Mouse (Mus musculus) adrenal gland, adult (tissue): ENCODE measurements around the gene Pnrc1.

ENCODE experiments used
- DNase-seq, 2 experiments: peaks; one replicate each; pipeline ENCODE4 v3.0.0; 2022 to 2023; ENCODE audit warnings: low spot score in 1 of 2; ENCODE audit not compliant: inconsistent age in 2 of 2

The Pnrc1 gene

DNA sequence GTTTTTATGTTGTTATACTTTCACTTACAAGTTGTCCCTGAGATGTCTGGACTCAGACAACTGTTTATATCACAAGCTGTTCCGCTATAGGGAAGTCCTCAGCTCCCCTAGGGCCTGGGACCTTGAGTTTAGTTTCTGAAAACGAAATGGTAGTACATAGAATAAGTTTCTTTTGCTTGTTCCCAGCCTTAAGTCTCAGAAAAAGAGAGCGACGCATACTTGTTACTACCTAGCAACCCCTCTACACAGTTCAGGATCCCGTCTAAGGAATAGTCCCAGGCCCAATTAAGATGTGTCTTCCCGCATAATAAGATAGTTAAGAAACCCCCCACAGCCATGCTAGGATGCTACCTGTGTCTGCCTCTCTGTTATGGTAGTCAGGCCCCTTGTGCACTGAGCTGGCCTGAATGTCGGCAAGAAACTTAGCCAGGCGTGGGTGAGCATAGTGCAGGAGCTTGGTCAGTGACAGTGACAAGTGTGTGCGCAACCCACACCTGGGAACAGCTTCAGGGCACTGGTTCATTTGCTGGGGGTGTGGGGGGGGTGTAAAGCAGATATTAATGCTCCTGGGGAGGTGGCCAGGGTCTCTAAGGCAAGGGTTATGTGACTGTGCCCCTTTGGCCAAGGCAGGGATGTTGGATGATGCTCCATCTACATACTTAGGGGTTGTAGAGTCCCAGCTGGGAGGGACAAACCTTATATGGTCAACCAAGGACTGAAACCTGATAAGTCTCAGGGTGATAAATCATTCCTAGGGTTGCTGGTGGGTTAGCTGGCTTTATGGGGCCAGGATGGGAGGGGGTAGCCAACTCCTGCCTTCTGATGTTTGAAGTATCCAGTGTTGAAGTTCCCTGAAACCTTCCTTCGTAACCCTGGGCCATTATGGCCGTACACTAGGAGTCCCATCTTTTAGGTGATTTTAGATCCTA is 19.3 kb downstream of the Pnrc1 start:
- no peak for DNase-seq

DNA sequence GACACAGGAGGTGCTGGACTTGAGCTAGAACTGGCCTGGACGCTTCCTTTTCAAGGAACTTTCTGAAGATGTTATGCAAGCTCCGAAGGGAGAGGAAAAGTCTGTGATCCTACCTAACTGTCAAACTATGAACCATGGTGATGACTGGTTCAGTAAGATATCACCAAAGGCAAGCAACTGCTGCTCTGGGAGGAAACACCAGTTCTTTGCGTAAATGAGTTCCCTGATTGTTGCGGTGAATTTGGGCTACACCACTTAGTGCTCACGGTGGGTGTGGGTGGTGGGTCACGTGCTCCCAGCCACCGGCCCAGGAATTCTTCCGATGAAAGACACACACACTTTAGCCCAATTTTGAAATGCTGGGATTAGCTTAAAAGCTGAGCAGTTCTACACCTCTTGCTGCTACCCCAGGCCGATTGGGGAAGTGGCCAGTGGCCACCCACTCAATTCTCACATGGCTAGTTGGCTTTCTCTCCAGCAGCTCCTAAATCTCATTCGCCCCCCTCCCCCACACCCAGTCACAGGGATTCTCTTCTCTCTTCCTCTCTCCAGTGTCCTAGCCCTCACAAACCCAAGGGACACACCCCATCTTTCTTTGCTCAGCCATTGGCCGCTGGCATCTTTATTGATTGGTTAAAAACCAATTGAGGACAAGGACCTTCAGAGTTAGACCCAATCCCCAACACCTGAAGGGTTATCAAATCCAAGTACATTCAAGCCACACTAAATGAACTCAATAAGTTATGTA is 24.8 kb downstream of the Pnrc1 start:
- DNase-seq = no peak

GRCm38 (mm10) chr4:33262897-33263296 is 27.1 kb downstream of the Pnrc1 start:
- no peak for DNase-seq

GRCm38 (mm10) chr4:33261311-33261753 is 28.6 kb downstream of the Pnrc1 start:
- peak; percentile 96 to 99 for DNase-seq

GRCm38 (mm10) chr4:33260311-33260710 is 29.7 kb downstream of the Pnrc1 start:
- DNase-seq = peak in 1 of 2 experiments; percentile 62

DNA sequence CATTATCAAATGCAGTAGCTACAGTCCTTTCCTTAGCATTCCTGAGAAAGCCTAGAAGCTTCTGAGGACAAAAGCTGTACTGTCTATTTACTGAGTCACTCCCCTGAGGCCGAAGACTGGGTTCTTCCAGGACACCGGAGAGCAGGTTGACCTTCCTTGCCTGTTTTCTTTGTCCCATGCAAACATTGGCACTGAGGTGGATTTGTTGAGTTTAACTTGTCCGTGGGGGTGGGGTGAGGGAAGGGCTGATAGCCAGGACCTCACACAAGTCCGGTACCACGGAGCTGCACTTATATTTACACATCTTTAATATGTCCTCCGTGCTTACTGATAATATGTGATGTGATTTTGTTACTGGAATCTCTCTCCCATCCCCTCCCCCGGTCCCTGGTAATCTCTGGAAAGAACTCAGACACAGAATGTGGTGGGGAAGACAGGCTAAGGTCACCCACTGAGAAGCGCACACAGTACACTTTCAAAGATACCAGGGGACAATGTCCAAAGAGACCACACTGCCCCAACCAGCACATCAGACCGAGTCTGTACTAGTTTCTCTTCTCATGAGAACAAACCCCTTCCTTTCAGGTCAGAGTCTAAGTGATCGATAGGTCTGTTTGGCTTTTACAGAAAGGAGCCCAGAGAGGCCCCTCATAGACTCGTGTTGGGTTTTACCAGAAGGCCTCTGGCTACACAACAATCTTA is 32.5 kb downstream of the Pnrc1 start:
- DNase-seq = peak in 1 of 2 experiments; percentile 55

DNA sequence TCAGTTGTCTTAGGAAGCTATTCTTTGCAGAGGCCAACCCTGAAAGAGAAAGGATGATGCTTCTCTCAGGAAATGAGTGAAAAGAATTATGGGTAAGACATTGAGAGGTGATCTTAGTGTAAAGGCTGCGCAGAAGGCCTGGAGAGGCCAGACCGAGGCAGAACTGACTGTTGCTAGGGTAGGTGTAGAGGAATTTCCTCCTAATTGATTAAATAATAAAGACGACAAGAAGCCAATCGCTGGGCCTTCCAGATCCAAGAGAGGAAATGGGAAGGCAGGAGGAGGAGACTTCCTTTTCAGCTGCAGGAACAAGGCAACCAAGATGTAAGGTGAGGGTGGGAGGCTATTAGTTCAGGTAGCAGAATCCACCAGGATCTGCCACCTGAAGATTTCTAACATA is 35.3 kb downstream of the Pnrc1 start:
- no peak for DNase-seq

- no peak for DNase-seq
Measured at GRCm38 (mm10) chr4:33250867-33251266, 39.1 kb downstream of the Pnrc1 start.

DNA sequence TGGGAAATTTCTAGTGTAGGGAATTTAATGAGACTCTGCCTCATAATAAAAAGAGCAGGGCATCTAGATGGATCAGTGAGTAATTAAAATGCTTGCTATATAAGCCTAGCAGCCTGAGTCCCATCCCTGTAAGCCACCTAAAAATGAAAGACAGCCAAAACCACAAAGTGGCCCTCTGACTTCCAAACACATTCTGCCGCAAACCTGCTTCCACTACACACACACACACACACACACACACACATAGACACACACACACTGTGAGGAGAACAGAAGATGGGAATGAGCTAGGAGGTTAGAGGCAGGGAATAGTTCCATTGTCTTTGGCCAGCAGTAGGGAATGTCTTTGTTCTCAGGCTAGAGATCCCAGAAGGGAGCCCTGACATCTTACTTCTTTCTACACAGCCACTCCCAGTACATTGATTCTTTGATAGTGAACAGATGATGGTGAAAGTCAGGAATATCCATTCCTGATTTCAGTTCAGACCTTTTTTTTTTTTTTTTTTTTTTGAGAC is 40.2 kb downstream of the Pnrc1 start:
- no peak for DNase-seq

GRCm38 (mm10) chr4:33248915-33249314 is 41.0 kb downstream of the Pnrc1 start:
- no peak for DNase-seq

- DNase-seq = peak; percentile 99 to 100
Measured at GRCm38 (mm10) chr4:33248062-33248889, 41.7 kb downstream of the Pnrc1 start.

DNA sequence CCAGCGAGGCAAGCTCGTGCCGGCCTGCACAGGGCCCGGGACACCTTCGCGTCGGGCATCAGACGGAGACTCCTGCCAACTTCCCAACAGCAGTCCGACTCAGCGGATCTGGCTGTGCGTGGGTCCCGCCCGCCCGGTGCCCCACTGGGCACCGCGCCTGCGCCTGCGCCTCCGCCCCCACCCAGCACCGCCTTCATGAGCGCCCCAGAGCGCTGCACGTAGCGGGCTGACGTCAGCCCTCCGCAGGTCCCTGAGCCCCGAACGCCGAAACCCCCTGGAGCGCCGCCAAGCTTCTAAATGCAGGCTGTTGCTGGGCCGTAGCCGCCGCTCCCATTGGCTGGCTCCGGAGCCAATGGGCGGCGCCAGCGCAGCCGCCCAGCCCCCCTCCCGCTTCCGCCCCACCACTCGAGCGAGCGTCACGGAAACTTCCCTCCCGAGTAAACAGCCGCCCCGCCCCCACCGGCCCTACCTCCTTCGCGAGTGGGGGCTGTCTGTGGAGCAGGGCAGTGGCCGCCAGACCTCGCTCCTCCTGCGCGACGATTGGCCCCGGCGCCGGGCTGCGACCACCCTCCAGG is 42.4 kb downstream of the Pnrc1 start:
- peak; percentile 100 for DNase-seq

DNA sequence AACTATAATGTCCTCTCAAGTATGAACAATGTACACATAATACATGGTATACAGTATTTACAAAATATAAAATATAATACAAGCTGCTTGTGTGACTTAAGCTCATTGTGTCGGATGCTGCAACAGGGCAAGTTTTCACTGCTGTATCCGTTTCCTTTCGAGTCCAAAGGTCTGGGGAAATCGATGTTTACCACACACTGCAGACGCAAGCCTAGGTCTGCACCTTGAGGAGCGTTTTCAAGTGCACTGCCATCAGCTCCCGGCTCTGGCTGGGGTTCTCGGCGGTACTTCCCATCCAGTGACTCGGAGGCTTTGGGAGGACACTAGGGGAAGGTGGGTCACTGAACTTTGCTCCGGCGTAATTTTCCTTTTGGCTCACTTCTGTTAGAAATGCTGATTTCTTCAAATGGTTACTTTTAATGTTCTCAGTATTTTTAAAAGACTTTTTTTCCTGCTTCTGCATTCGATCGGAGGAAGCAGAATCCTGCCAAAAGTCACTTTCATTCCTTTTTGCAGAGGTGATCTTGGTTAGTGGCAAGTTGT is 44.0 kb downstream of the Pnrc1 start:
- peak; percentile 39 to 64 for DNase-seq

GRCm38 (mm10) chr4:33243921-33244320 is 46.0 kb downstream of the Pnrc1 start:
- DNase-seq = peak in 1 of 2 experiments; percentile 47

DNA sequence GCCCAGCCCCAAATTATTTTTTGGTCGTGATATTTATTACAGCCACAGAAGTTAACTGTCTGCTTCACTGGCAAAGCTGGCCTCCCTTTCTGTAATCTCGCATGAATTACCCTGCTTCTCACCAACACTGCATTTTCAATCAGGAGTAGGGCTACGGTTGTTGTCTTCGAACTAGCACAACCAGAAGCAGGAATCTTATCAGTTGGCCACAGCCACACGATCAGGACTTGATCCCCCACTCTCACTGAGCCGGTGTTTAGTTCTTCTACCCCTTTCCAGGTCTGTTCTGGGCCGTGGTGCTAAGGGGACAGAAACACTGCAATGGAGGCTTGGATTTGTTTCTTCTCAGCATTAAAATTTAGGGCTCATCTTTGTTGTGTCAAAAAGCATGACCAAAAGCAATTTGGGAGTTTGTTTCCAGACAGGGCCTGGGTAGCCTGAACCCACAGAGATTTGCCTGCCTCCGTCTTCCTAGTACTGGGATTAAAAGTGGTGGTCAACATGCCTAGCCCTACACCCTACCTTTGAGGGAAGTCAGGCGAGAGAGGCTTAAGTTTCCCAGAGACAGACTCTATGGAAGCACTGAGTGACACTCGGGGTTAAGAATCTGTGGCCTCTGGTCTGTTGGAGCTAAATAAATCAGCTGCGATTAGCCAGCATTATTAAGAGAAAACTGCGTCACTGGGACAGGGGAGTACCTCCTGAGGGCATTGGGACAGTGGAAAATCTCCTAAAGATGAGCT is 46.8 kb downstream of the Pnrc1 start:
- peak in 1 of 2 experiments; percentile 41 for DNase-seq

DNA sequence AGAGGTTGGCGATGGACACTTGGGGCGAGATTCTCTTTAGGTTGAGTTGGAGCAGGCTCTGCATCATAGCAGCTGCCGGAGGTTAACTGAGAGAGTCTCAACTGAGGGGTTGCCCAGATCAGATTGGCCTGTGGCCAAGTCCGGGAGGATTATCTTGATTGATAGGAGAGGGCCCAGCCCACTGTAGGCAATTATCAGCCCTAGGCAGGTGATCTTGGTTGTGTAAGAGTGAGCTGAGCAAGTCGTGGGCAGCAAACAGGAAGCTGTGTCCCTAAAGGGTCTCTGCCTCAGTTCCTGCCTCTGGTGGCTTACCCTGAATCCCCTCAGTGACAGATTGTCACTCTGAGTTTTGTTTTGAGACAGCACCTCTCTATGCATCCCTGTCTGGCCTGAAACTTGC is 47.4 kb downstream of the Pnrc1 start:
- DNase-seq = peak in 1 of 2 experiments; percentile 54

DNA sequence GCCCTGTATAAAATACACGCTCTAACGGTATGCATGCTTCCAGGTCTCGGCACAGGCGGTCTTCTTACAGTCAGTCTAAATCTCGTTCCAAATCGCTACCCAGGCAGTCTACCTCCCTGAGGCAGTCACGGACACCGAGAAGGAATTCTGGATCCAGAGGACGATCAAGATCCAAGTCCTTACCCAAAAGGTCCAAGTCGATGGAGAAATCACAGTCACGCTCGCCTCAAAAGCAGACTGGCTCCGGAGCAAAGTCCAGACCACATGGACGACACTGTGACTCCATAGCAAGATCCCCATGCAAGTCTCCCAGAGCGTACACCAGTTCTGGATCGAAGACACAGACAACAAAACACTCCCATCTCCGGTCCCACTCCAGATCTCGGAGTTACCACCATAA is 59.1 kb downstream of the Pnrc1 start:
- DNase-seq = no peak

DNA sequence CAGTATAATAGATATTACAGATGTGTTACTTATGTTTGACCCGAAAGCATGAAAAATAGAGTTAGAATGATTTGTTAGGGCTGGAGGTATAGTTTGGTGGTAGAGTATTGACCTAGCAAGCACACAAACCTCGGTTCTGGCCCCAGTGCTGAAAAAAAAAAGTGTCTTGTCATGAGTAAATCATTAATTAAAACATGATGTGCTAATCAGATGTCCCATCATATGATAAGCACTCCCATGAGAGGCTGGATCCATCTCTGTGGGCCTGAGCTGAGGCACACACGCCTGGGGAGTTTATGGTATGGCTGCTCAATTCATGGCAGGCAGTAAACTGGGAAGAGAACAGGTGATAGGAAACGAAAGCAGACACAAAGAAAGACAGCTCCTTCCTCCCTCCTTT is 60.3 kb downstream of the Pnrc1 start:
- DNase-seq = no peak

GRCm38 (mm10) chr4:33227164-33227563 is 62.8 kb downstream of the Pnrc1 start:
- DNase-seq = no peak
